Mouse (Mus musculus): ENCODE measurements around the gene Apoa5. TPM values are rescaled to one million over a fixed set of nuclear protein-coding genes. Genes with fewer than 3 reads are reported as not detected.
"Not testable (repeated sequence)": the region's sequence is repeated elsewhere in the genome, so short reads cannot be mapped to it uniquely, and the experiment has no call there.

Gene Apoa5
- polyA plus RNA-seq, 1 experiment, result 0.08 TPM

DNA sequence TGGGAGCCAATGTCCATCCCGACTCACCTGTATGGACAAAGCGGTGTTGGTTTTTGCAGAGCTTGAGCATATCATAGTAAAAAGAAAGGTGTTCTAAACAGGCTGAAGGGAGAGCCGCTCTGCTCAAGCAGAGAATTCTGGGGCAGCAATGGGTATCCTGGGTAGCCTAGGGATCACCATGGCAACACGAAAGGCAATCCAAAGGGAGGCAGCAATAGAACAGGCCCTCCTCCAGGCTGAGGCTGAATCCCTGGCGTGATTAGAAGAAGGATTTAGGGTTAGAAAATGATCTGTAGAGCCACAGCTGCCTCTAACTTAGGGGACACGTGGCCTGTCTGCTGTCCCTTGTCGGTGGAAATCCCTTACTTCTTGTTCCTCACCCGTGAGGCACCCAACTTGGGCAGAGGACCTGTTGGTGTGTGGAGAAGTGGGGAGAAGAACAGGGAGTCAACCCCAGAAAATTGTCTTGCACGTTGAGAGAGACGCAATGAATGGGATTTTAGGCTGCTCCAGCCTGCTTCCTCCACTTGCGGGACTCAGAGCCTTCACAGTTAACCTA is 47.5 kb downstream of the Apoa5 start:
- Histone ChIP-seq H3K27ac (ENCODE audit: insufficient read depth, low read length) (no peak overlapping the region), H3K27me3 (ENCODE audit: control insufficient read depth, insufficient read depth, low read length) (no peaks in the 10 kb centered on the region), H3K36me3 (ENCODE audit: control insufficient read depth, insufficient read depth, low read length) (no peaks in the 10 kb centered on the region), H3K4me3 (ENCODE audit: extremely low read depth, insufficient read depth, insufficient read length) (no peak overlapping the region), H3K4me1 (ENCODE audit: control insufficient read depth, insufficient read depth, insufficient read length) (no peaks in the 10 kb centered on the region)
- TF ChIP-seq POLR2A (IDR thresholded peaks at IDR 0.05; ENCODE audit: low read depth, low read length) (no peak), CTCF (IDR thresholded peaks at IDR 0.05; ENCODE audit: extremely low read depth, insufficient read depth, insufficient read length, insufficient replicate concordance) (no peak)
- WGBS, result 75% methylated on average over 11 of the region's 11 CpGs
- DNase-seq (ENCODE audit: low read depth in 1 of 2, low spot score in 2 of 2), result no peak

DNA sequence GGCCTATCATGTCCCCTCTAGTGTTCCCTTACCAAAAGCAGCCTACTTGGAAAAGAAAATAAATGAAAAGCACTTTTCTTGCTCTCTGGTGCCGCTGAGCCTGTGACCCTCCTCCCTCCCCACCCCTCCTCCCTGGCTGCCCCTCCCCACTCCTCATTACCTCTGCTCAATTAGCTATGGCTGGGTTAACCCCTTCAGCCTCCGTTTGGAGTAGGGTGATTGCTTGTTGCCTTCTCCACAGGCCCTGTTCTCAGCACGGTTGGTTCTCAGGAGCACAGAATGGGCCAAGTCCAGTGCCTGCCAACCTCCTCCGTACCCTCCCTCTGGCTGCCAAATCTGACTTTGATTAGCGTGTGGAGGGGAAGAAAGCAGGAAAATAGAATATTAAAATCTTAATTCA is 48.0 kb downstream of the Apoa5 start:
- 73% methylated on average over 5 of the region's 5 CpGs for WGBS

GRCm38 (mm10) chr9:46316909-46317308 is 48.5 kb downstream of the Apoa5 start:
- no peak for DNase-seq (ENCODE audit: low read depth in 1 of 2, low spot score in 2 of 2)
- Histone ChIP-seq H3K27ac (ENCODE audit: insufficient read depth, low read length) (no peak overlapping the region), H3K4me1 (ENCODE audit: control insufficient read depth, insufficient read depth, insufficient read length) (no peaks in the 10 kb centered on the region), H3K36me3 (ENCODE audit: control insufficient read depth, insufficient read depth, low read length) (no peaks in the 10 kb centered on the region), H3K4me3 (ENCODE audit: extremely low read depth, insufficient read depth, insufficient read length) (no peak overlapping the region), H3K27me3 (ENCODE audit: control insufficient read depth, insufficient read depth, low read length) (no peaks in the 10 kb centered on the region)
- no peak for TF ChIP-seq POLR2A (IDR thresholded peaks at IDR 0.05; ENCODE audit: low read depth, low read length)
- no peak for TF ChIP-seq CTCF (IDR thresholded peaks at IDR 0.05; ENCODE audit: extremely low read depth, insufficient read depth, insufficient read length, insufficient replicate concordance)
- 78% methylated on average over 8 of the region's 8 CpGs for WGBS

More for the DNA sequence above, 48.0 kb downstream of the Apoa5 start:
- H3K4me3 ChIP-seq (ENCODE audit: extremely low read depth, insufficient read depth, insufficient read length), result no peak overlapping the region
- no peak for DNase-seq (ENCODE audit: low read depth in 1 of 2, low spot score in 2 of 2)
- H3K36me3 ChIP-seq (ENCODE audit: control insufficient read depth, insufficient read depth, low read length), result no peaks in the 10 kb centered on the region
- TF ChIP-seq POLR2A (IDR thresholded peaks at IDR 0.05; ENCODE audit: low read depth, low read length) (no peak), CTCF (IDR thresholded peaks at IDR 0.05; ENCODE audit: extremely low read depth, insufficient read depth, insufficient read length, insufficient replicate concordance) (no peak)
- no peaks in the 10 kb centered on the region for H3K27me3 ChIP-seq (ENCODE audit: control insufficient read depth, insufficient read depth, low read length)
- no peak overlapping the region for H3K27ac ChIP-seq (ENCODE audit: insufficient read depth, low read length)
- no peaks in the 10 kb centered on the region for H3K4me1 ChIP-seq (ENCODE audit: control insufficient read depth, insufficient read depth, insufficient read length)

GRCm38 (mm10) chr9:46317957-46318356 is 49.5 kb downstream of the Apoa5 start:
- Histone ChIP-seq H3K4me3 (ENCODE audit: extremely low read depth, insufficient read depth, insufficient read length) (no peak overlapping the region), H3K27me3 (ENCODE audit: control insufficient read depth, insufficient read depth, low read length) (no peaks in the 10 kb centered on the region), H3K36me3 (ENCODE audit: control insufficient read depth, insufficient read depth, low read length) (no peaks in the 10 kb centered on the region), H3K4me1 (ENCODE audit: control insufficient read depth, insufficient read depth, insufficient read length) (no peaks in the 10 kb centered on the region), H3K27ac (ENCODE audit: insufficient read depth, low read length) (no peak overlapping the region)
- no peak for DNase-seq (ENCODE audit: low read depth in 1 of 2, low spot score in 2 of 2)
- no peak for TF ChIP-seq POLR2A (IDR thresholded peaks at IDR 0.05; ENCODE audit: low read depth, low read length)
- TF ChIP-seq CTCF (IDR thresholded peaks at IDR 0.05; ENCODE audit: extremely low read depth, insufficient read depth, insufficient read length, insufficient replicate concordance), result no peak
- WGBS, result 95% methylated on average over 3 of the region's 3 CpGs

DNA sequence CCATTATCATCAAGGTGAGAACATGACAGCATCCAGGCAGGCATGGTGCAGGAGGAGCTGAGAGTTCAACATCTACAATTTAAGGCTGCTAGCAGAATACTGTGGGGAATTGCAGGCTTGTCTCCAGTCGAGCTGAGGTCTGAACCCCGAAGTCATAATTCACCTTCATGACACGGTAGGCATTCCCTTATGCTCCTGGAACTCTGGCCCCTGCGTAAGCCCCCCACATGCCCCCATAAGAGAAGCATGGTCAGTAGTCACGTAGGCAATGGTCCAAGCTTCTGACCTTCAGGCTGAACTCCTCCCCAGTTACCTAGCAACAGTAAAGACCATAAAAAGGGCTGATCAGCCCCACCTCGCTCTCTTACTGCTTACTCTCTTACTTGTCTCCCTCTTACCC is 51.5 kb downstream of the Apoa5 start, which contains the start of gene 4931429L15Rik:
4931429L15Rik (minus strand) TSS at position 101 of the 400 bp plus-strand sequence.
- not testable (repeated sequence) for H3K27ac ChIP-seq (ENCODE audit: insufficient read depth, low read length); H3K4me3 ChIP-seq (ENCODE audit: extremely low read depth, insufficient read depth, insufficient read length); H3K27me3 ChIP-seq (ENCODE audit: control insufficient read depth, insufficient read depth, low read length); H3K4me1 ChIP-seq (ENCODE audit: control insufficient read depth, insufficient read depth, insufficient read length); H3K36me3 ChIP-seq (ENCODE audit: control insufficient read depth, insufficient read depth, low read length); DNase-seq (ENCODE audit: low read depth in 1 of 2, low spot score in 2 of 2)
- 84% methylated on average over 6 of the region's 6 CpGs for WGBS

GRCm38 (mm10) chr9:46320461-46320860 is 52.0 kb downstream of the Apoa5 start:
- Histone ChIP-seq H3K4me3 (ENCODE audit: extremely low read depth, insufficient read depth, insufficient read length) (no peak overlapping the region), H3K27ac (ENCODE audit: insufficient read depth, low read length) (no peak overlapping the region), H3K4me1 (ENCODE audit: control insufficient read depth, insufficient read depth, insufficient read length) (no peaks in the 10 kb centered on the region), H3K27me3 (ENCODE audit: control insufficient read depth, insufficient read depth, low read length) (no peaks in the 10 kb centered on the region), H3K36me3 (ENCODE audit: control insufficient read depth, insufficient read depth, low read length) (no peaks in the 10 kb centered on the region)
- no peak for TF ChIP-seq POLR2A (IDR thresholded peaks at IDR 0.05; ENCODE audit: low read depth, low read length)
- no peak for TF ChIP-seq CTCF (IDR thresholded peaks at IDR 0.05; ENCODE audit: extremely low read depth, insufficient read depth, insufficient read length, insufficient replicate concordance)
- no peak for DNase-seq (ENCODE audit: low read depth in 1 of 2, low spot score in 2 of 2)
- 84% methylated on average over 2 of the region's 2 CpGs for WGBS

Other genes with a start within 250 kb of the Apoa5 start
- gene Apoa1, start 40.1 kb upstream of the Apoa5 start, polyA plus RNA-seq (2012; rRNA removed), result 0.22 and 0.42 TPM in 2 replicates
- 0.44 and 0.45 TPM in 2 replicates for gene Apoc3, start 33.0 kb upstream of the Apoa5 start, polyA plus RNA-seq (2012; rRNA removed)
- 0.31 and 0.33 TPM in 2 replicates for gene Apoa4, start 27.9 kb upstream of the Apoa5 start, polyA plus RNA-seq (2012; rRNA removed)
- gene Zpr1, start 4.4 kb downstream of the Apoa5 start, polyA plus RNA-seq (2012; rRNA removed), result 19.4 and 24.9 TPM in 2 replicates
- 8.0 and 9.0 TPM in 2 replicates for gene Bud13, start 14.4 kb downstream of the Apoa5 start, polyA plus RNA-seq (2012; rRNA removed)
- gene 4931429L15Rik, start 51.4 kb downstream of the Apoa5 start, polyA plus RNA-seq (2012; rRNA removed), result not detected in 2 replicates